Mouse (Mus musculus): ENCODE results near the gene 1700024G13Rik.
"Not testable (repeated sequence)": the region's sequence is repeated elsewhere in the genome, so short reads cannot be mapped to it uniquely, and the experiment has no call there.

The 1700024G13Rik gene

DNA sequence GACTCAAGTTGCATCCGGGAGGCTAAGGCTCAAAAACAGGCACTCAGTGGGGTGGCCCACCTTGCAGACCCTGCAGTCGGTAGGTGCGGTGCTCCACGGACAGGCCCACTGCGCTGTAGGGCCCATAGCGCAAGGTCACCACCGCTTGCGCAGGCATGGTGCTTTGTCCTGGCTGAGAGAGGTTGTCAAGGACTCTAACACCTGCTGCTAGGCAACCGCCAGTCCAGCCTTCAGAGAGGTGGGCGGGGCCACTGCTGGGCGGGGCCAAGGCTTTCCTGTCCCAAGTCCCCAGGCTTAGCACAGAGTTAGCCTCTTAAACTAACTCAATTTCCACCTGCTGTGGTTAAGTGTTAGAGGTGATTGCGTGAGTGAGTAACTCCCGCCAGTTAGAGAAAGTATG, at the start of gene 1700024G13Rik:
Gene 1700024G13Rik (minus strand): TSS at position 196 of the 400 bp plus-strand sequence.
- DNase-seq (ENCODE audit: extremely low read depth, low read depth, low spot score), result no peak

DNA sequence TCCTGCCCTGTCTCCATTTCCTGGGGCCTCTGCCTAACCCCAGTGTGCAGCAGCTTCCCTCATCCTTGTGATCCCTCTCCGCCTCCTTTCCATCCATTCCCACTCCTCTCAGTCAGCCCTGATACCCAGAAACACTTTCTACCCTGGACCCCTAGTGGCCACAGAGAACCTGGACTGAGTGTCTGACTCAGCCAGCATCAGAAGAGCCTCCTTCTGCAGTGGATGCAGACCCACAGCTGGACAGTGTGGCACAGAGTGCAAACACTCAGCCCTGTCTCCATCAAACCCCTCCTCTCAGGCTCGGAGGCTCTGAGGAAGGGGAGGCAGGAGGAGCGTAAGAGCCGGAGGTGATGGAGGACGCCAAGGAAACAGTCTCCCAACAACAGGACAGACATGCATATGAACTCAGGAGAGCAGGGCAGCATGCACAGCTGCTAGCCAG, 49.2 kb upstream of the 1700024G13Rik start:
- no peak for DNase-seq (ENCODE audit: extremely low read depth, low read depth, low spot score)

DNA sequence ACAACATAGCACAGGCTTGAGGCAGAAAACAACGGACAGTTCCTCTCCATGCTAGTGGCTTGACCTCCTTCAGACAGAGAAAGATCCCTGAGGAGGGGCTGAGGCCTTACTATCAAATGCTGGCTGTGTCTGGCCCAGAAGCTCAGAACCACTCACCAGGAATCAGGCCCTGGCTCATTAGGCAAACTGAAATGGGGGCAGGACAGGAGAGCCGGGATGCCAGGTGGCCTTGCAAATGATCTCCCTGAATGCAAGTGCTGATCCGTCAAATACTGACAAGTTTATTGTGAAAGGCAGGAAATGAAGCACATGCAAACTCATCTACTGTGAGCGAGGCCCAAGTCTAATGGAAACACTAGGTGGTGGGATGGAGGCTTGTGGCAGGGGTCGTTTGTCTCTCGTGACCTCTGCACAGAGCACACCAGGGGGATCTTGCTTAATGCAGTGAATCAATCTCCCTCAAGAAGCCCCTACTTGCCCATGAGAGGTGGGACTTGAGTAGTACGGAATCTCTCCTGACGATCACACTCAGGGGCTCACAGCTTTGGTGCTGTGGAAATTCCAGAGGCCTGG, 40.9 kb upstream of the 1700024G13Rik start:
- no peak for DNase-seq (ENCODE audit: extremely low read depth, low read depth, low spot score)

GRCm38 (mm10) chr14:32423946-32424345, 35.8 kb upstream of the 1700024G13Rik start:
- DNase-seq (ENCODE audit: extremely low read depth, low read depth, low spot score), result no peak

DNA sequence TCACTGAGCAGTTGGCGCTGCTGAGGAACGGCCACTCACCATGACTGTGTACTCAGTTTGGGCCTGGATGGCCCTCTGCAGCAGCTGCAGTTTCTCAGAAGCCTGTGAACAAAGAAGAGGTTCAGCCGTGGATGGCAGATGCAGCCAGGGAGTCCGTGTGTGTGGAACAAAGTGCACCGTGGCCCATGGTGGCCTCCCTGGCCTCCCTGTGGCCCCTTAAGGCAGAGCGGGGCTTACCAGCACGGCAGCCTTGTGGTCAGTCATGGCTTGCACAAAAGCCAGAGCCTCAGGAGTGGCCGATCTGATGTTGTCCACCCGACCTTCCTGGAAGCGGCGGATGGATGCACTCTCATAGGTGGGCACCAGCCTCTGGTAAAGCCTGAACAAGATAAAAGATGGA, 30.6 kb upstream of the 1700024G13Rik start:
- DNase-seq (ENCODE audit: extremely low read depth, low read depth, low spot score), result no peak

GRCm38 (mm10) chr14:32412075-32412474, 23.9 kb upstream of the 1700024G13Rik start:
- no peak for DNase-seq (ENCODE audit: extremely low read depth, low read depth, low spot score)

- no peak for DNase-seq (ENCODE audit: extremely low read depth, low read depth, low spot score)
Observed at GRCm38 (mm10) chr14:32410084-32410483, 21.9 kb upstream of the 1700024G13Rik start.

- DNase-seq (ENCODE audit: extremely low read depth, low read depth, low spot score), result not testable (repeated sequence)
Observed at GRCm38 (mm10) chr14:32405399-32405798, 17.2 kb upstream of the 1700024G13Rik start.

DNA sequence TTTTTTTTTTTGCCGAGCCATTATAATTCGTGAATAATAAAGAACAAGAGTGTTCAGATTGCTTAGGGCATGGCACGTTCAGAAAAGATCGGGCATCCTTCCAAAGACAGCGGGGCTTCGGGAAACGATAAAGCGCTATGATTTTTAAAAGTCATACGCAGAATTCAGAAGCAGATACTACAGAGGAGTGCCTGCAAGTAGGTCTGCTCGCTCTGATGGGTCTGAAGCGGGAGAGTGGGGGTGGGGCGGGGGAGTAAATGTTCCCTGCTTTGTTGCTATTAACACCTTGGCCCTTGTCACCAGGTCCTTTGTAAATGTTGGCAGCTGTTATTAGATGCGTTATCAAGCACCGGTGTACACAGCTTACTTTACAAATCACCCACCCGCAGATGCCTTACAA, 6.6 kb downstream of the 1700024G13Rik start:
- DNase-seq (ENCODE audit: extremely low read depth, low read depth, low spot score), result no peak

DNA sequence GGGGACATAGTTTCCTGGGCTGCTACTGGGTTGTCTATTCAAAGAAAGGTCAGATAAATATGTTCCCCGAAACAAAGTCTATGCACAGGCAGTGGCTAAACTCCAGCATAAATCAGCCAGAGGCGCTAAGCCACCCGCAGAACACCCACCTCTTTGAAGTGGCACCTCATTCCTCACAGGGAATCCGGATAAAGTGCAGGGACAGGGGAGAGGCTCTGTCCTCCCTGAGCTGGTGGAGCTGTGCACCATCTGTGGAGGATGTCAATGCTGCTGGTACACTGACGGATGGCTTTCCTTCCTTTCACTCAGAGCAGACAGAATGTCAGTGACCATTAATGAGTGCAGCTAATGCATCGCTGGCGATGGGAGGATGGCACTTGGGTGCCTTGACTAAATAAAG, 7.1 kb downstream of the 1700024G13Rik start:
- no peak for DNase-seq (ENCODE audit: extremely low read depth, low read depth, low spot score)

- no peak for DNase-seq (ENCODE audit: extremely low read depth, low read depth, low spot score)
Observed at GRCm38 (mm10) chr14:32380099-32380480, 8.1 kb downstream of the 1700024G13Rik start.

GRCm38 (mm10) chr14:32379395-32380098, 8.6 kb downstream of the 1700024G13Rik start:
- no peak for DNase-seq (ENCODE audit: extremely low read depth, low read depth, low spot score)

GRCm38 (mm10) chr14:32372510-32372909, 15.7 kb downstream of the 1700024G13Rik start:
- DNase-seq (ENCODE audit: extremely low read depth, low read depth, low spot score), result no peak

DNA sequence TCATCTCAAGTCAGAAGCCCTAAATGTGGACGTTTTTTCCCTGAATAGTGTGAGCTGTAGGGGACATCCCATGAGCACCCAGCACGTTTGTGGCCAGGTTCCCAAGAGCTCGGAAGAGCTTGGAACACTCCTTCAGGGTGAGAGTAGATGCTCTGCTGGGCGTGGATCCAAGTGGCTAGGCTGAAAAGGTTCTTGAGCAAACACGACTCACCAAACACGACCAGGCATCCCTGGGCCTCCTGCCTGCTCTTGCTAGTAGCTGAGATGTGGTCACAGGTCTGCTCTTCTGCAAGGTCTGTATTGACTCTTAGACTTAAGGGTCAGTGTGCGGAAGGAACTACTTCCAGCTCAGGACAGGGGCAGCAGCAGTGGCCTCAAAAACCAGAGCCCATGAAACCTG, 18.4 kb downstream of the 1700024G13Rik start:
- DNase-seq (ENCODE audit: extremely low read depth, low read depth, low spot score), result no peak

DNA sequence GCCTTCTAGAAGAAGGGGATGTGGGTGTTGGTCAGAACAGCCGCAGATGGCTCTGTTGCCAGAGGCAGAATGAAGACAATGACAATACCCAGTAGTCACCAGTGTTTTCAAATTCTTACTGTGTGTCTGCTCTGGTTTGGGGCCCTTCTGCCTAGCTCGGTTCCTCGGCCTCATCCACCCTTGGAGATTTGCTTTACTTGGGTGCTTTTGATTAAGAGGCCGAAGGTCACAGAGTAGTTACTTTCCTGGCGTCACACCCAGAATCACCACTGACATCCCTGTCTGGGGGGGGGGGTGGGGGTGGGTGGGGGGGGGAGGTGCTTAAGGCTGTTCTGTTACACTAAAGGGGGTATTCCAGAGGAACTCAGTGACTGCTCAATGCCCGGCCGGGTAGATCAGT, 23.8 kb downstream of the 1700024G13Rik start:
- DNase-seq (ENCODE audit: extremely low read depth, low read depth, low spot score), result no peak

GRCm38 (mm10) chr14:32351181-32351920, 36.8 kb downstream of the 1700024G13Rik start:
- DNase-seq (ENCODE audit: extremely low read depth, low read depth, low spot score), result not testable (repeated sequence)

GRCm38 (mm10) chr14:32347307-32347706, 40.9 kb downstream of the 1700024G13Rik start:
- no peak for DNase-seq (ENCODE audit: extremely low read depth, low read depth, low spot score)

DNA sequence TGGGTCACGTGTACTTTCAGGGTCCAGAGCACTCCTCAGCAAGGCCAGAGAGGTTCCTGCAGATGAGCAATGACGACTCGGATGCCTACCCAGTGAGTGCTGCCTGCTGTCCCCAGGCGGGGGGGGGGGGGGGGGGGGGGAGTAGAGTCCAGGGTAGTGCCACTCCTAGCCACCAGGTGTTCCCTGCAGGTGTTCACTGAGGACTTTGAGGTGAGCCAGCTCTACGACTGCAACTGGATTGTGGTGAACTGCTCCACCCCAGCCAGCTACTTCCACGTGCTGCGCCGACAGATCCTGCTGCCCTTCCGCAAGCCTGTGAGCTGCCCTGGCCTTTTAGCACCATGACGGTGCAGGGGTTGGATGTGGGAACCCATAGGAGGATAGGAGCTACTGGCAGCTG, 43.5 kb downstream of the 1700024G13Rik start:
- DNase-seq (ENCODE audit: extremely low read depth, low read depth, low spot score), result no peak

DNA sequence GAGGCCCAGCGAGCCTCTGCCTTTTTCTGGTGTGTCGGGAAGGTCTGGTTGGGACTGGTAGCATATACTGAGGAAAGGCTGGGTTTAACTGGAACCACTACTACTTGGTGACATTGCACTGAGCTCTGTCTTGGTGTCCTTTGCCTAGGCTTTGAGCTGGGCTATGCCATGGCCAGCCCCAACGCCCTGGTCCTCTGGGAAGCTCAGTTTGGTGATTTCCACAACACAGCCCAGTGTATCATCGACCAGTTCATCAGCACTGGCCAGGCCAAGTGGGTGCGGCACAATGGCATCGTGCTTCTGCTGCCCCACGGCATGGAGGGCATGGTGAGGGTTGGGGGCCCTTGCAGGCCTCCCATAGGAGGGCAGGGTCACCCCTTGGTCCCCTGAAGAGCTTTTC, 44.0 kb downstream of the 1700024G13Rik start:
- DNase-seq (ENCODE audit: extremely low read depth, low read depth, low spot score), result no peak

DNA sequence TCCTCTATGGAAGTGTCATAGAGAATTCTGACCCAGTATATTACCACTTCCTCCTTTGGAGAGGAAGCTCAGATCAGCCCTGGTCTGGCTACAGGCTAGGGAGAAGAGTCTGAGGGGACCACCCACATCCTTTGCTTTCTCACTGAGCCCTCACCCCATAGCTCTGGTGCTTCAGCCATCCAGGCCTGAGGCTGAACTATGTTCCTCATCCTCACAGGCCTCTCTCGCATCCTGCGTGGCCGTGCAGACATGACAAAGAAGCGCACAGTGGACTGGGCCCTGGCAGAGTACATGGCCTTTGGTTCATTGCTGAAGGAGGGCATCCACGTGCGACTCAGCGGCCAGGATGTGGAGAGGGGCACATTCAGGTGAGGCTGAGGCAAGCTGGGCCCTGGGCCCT, 46.4 kb downstream of the 1700024G13Rik start:
- no peak for DNase-seq (ENCODE audit: extremely low read depth, low read depth, low spot score)

GRCm38 (mm10) chr14:32336547-32336946, 51.6 kb downstream of the 1700024G13Rik start:
- DNase-seq (ENCODE audit: extremely low read depth, low read depth, low spot score), result peak; percentile 30

- no peak for DNase-seq (ENCODE audit: extremely low read depth, low read depth, low spot score)
Observed at GRCm38 (mm10) chr14:32336021-32336420, 52.2 kb downstream of the 1700024G13Rik start.

All from fat pad, adult 2 months (tissue).